Mouse (Mus musculus): ENCODE measurements around the gene Cnnm3. TPM values are rescaled to one million over a fixed set of nuclear protein-coding genes. Genes with fewer than 3 reads are reported as not detected.

The Cnnm3 gene
- 10 to 100 TPM; 24.4 to 33.4 TPM for total RNA-seq (2023)

GRCm38 (mm10) chr1:36511289-36512021 is at the start of gene Cnnm3:
TSS of gene Cnnm3 (plus strand) at chr1:36511867.

GRCm38 (mm10) chr1:36471181-36472105 is 40.2 kb upstream of the Cnnm3 start, which contains the start of gene Cnnm4:
TSS of gene Cnnm4 (plus strand) at chr1:36471620.

GRCm38 (mm10) chr1:36536783-36537182 is 25.1 kb downstream of the Cnnm3 start, which contains the start of gene Ankrd23:
TSS of gene Ankrd23 (minus strand) at chr1:36536883.

GRCm38 (mm10) chr1:36539186-36539585 is 27.5 kb downstream of the Cnnm3 start, which contains the start of gene Gm42417:
TSS of gene Gm42417 (minus strand) at chr1:36539429.

GRCm38 (mm10) chr1:36546888-36547471 is 35.3 kb downstream of the Cnnm3 start, which contains the start of gene Ankrd39:
TSS of gene Ankrd39 (minus strand) at chr1:36547445.

GRCm38 (mm10) chr1:36558031-36558993 is 46.6 kb downstream of the Cnnm3 start, which contains the start of gene Sema4c:
TSS of gene Sema4c (minus strand) at chr1:36558349.

Other genes with a start within 250 kb of the Cnnm3 start
- 100 to 1,000 TPM; 240 to 311 TPM for gene Neurl3, start 237.2 kb upstream of the Cnnm3 start, total RNA-seq (2023)
- gene Arid5a, start 204.1 kb upstream of the Cnnm3 start, total RNA-seq (2023), result 100 to 1,000 TPM; 117 to 133 TPM
- 10 to 100 TPM; 69.2 to 82.0 TPM for gene Kansl3, start 142.7 kb upstream of the Cnnm3 start, total RNA-seq (2023)
- gene Fer1l5, start 139.6 kb upstream of the Cnnm3 start, total RNA-seq (2023), result not detected
- 10 to 100 TPM; 37.5 to 39.6 TPM for gene Lman2l, start 66.6 kb upstream of the Cnnm3 start, total RNA-seq (2023)
- 10 to 100 TPM; 38.2 to 39.4 TPM for gene Cnnm4, start 40.2 kb upstream of the Cnnm3 start, total RNA-seq (2023)
- 1 to 10 TPM; 8.9 to 9.2 TPM for gene Ankrd23, start 25.0 kb downstream of the Cnnm3 start, total RNA-seq (2023)
- gene Gm42417, start 27.6 kb downstream of the Cnnm3 start, total RNA-seq (2023), result not detected
- gene Ankrd39, start 35.6 kb downstream of the Cnnm3 start, total RNA-seq (2023), result 10 to 100 TPM in 1 of 2 experiments, 1 to 10 TPM in 1; 9.2 to 13.0 TPM
- 1 to 10 TPM; 3.8 to 4.4 TPM for gene Sema4c, start 46.5 kb downstream of the Cnnm3 start, total RNA-seq (2023)
- not detected for gene Fam178b, start 171.3 kb downstream of the Cnnm3 start, total RNA-seq (2023)
- 100 to 1,000 TPM; 237 to 244 TPM for gene Cox5b, start 179.6 kb downstream of the Cnnm3 start, total RNA-seq (2023)
- not detected for gene 4933424G06Rik, start 198.3 kb downstream of the Cnnm3 start, total RNA-seq (2023)
- gene Actr1b, start 202.6 kb downstream of the Cnnm3 start, total RNA-seq (2023), result 10 to 100 TPM; 51.0 to 60.8 TPM
- 1 to 10 TPM; 1.4 to 2.7 TPM for gene Zap70, start 249.9 kb downstream of the Cnnm3 start, total RNA-seq (2023)